Mouse (Mus musculus) ovary, postnatal 36 days (tissue): ENCODE measurements around the gene Stk4.
A peak's percentile ranks its signal among the peaks of the same experiment; 100 is the strongest.

Experiments used
- DNase-seq: peaks from one replicate; pipeline ENCODE4 v3.0.0; 2022; ENCODE audit warnings: low spot score, mixed read lengths

The Stk4 gene

DNA sequence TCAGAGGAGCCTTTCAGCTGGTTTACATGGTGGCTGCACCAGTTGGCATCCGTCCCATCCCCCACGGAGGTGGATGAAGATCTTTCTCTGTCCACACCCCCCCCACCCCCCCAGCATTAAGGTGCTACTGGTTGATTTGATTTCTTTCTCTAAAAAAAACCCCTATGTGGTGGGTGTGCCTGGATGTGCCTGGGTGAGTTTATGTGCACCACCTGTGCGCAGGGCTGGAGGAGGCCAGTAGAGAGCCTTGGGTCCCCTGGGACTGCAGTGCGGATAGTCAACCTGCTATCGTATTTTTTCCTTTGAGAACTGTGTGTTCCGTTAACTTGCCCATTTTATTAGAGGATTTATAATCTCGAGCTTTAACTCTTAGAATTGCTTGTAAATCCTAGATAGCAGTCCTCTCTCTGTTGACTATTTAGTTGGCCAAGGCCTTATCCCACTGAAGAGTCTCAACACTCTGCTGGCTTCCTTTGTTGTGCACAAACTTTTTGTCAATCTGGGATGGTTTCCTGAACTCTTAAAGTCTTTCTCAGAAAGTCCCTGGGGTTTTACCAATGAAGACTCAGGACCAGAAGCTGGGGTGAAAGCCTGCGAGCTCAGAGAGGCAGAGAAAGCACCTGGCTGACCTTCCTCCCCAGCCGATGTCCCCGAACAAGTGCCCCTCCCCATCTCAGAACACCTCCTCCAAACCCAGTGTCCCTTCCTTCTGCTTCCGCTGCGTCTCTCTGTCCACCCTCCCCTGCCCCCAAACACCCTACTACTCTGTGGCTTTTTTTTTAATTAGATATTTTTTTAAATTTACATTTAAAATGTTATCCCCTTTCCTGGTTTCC lies 58.7 kb downstream of the Stk4 start:
- no peak for DNase-seq

DNA sequence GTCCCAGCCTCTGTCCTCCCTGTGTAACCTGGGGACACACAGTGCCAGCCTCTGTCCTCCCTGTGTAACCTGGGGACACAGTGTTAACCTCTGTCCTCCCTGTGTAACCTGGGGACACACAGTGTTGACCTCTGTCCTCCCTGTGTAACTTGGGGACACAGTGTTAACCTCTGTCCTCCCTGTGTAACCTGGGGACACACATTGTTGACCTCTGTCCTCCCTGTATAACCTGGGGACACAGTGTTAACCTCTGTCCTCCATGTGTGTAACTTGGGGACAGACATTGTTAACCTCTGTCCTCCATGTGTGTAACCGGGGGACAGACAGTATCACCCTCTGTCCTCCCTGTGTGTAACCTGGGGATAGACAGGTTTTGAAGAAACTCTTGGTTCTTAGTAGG lies 61.5 kb downstream of the Stk4 start:
- DNase-seq: no peak

DNA sequence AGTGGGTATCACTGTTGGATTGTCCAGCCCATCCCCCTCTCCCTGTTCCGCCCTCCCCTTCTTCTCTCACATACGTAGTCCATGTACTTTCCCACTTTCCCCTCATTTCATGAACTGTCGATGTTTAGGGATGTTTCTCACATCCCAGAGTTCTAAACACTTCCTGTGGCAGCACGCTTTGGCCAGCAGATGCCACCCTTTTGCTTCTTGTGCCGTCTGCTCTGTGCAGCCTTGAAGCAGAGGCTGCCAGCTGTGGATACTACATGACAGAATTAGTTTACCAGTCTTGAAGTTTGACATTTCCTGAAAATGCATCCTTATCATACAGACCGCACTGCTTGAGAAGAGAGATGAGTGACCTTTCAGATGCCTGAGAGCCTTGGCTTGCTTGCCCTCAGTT lies 64.4 kb downstream of the Stk4 start:
- peak; percentile 33 for DNase-seq

DNA sequence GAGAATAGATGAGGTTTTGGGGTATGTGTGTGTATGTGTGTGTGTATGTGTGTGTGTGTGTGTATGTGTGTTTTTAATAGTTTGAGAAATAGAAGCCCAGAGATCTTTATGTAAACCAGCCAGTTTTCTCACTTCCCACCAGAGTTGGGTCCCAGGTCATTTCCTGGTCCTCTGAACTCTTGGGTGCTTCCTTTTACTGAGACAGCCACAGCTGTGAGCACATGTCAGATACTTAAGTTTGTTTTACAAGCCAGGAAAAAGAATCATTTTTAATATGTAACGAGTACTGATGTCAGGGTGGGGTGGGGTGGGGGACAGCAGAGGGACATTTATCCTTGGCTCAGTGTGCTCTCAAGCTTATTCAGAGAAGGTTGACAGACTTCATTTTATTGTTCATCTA lies 65.2 kb downstream of the Stk4 start:
- DNase-seq: no peak

DNA sequence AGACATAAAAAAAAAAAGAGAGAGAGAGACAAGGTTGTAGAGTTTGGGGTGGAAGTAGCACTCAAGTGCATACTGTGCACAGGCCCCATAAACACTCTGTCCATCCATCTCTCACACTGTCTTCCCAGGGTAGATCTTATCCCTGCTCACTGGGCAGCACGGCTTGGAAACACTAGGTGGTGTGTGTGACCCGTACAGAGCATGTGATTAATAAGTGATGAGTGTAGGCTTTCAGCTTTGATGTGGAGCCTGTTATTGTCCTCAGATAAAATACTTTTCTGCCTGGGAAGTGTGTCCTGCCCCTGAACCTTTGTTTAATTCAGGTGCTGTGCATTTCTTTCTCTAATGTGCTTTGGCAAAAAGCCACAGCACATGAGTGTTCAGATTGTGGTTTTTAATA lies 66.3 kb downstream of the Stk4 start:
- DNase-seq: no peak

DNA sequence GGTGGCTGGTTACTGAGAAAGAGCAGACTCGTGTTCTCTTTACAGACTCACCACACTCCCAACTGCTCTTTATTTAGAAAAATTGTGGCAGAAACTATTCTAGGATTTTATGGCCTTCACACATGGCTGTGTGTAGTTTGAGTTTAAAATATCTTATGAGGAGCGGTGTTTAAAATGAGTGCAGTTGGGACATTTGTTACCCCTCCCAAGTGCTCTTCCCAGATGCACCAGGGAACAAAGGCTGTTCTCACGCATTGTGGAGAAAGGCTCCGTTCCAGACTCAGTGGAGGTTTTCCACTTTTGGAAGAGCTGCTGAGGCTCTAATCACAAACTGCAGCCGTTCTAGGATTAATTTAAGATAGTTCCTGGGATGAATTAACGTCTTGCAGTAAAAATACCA lies 67.6 kb downstream of the Stk4 start:
- no peak for DNase-seq

DNA sequence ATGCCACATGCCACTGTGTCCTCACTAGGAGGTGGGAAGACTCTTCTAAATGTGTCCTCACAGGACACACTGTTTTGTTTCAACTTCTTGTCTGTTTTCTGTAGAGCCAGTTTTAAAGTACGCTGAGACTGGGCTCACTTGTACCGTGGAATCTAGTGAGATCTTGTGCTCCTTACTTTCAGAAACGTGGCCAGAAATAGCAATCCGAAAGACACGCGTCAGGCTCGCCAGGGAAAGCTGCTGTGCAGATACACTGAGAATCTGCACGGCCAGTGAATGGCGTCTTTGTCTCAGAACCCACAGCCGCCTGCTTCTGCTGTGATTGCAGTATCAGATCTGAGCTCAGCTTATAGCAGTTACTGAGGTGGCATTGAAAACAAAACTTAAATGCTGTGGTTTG lies 71.9 kb downstream of the Stk4 start:
- no peak for DNase-seq

DNA sequence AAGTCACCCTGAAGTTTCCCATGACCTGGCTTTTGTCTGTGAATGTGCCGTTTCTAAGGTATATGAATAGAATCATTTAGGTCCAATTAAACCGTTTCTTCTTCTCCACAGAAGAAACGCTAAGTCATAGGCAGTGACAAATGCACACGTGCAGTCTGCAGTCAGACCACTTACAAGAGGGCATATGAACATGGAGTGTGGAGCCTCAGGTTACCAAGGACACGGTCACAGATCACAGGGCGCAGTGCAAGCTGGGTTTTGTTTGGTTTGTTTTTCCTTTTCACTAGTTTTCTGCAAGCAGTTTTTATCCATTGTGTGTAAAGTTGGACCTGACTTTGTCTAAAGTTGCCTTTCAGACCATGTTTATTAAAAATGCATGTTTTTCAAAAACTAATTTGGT lies 73.9 kb downstream of the Stk4 start:
- DNase-seq: no peak

DNA sequence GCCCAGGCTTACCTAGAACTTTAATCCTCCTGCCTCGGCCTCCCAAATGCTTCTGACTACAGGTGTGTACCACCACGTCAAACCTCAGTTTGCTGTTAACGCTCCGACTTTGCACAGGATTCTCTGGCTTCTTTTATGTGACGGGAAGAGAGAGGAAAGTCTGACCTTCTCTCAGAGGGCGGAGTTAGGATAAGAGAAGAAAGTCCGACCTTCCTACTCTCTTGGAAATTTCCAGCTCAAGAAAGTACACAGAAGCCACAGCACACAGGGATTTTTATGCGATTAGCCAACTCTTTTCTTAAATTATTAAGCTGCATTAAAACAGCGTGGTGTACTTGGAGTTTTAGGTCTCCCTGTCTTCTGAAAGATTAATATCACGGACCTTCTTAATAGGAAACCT lies 74.4 kb downstream of the Stk4 start:
- no peak for DNase-seq

DNA sequence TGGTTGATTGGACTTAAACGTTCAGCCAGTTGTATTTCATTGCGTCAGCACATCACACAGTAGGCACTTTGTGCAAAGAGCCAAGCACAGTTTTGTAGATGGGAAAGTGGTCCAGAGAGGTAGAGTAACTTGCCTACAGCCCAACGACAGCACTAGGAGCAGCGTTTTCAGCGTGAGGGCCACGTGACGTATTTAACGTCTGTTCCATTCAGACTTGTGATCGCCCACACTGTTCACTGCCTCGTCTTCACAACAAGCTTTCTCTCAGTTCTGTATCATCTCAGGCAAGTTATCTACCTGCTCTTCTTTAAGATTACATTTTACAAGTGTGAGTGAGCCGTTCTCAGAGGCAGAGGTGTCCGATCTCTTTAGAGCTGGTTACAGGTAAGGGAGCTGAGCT lies 76.4 kb downstream of the Stk4 start:
- no peak for DNase-seq

DNA sequence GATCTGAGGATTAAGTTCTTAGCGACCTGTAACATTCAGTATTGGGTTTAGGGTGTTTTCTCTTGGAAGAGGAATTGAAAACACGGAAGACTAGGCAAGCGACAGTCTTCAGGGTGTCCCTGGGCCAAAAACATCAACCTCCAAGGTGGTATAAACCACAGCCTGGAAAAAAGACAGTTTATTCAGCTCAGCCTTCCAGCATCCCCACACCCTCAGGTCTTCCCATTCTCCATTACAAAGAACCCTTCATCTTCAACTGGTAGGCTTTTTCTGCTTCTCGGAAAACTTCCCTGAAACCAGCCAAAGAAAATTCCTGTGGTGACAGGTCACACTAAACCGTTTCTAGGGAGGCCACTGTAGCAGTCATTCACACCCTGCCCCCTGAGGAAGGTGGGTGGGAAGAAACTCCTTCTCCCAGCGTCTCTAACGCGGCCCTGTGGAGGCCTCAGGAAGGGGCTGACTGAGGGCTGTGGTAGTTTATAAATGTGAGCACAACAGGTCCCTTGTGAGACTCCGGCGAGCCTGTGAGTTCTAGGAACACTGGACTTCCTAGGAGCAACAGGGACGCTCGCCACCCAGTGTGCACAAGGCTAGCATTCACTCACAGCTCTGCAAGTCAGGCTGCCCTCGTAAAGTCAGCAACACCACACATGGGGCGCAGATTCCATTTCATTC lies 80.1 kb downstream of the Stk4 start:
- DNase-seq: no peak

DNA sequence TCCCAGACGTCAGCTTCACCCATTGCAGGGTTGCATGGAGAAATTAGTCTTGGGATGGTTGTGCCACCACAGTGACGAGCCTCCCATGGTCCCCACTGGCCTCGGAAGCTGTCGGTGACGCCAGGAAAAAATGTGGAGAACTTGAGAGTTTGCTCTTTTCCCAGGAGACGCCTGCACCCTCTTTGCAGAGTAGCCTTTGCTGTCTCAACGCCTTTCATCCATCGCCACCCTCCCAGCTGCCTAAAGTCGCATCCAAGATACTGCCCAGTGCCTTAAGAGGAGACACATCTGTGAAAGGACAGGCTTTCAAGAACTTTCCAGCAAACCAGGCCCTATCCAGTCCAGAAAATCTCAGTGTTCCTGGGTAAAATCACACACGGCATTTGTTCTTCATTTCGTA lies 82.2 kb downstream of the Stk4 start:
- DNase-seq: no peak

DNA sequence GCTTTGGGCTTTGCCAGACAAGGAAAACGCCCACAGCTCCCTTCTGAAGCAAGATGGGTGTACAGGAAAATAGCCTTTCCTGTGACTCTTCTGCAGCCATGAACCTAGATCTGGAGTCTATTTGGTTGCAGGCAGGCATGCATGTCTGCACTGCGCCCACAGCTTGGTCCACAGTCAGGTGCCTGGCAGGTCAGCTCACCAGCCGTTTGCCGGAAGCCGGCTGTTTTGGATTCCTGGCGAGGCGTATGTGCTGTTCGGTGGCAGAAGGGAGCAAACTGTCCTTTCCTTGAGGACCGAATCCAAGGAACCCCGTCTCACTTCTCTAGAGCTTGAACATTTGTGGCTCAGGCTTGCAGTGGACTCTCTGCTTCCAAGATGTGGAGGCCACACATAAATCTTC lies 83.9 kb downstream of the Stk4 start:
- DNase-seq: no peak

DNA sequence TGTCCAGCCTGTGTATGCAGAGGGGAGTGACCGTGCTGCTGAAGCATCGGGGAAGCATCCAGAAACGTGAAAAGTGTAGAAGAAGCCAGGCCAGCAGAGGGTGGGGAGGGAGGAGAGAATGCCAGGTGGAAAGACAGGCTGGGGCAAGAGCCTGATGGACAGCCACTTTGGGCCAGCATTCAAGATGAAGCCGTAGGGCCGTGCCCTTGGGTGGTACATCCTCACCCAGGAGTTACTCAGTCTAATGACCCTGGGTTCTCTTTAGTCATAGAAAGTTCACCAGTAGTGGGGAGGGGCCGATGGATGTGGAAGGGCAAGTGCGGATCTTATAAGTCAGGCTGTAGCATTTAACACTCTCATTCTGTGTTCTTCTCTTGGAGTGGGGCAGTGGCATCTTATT lies 86.0 kb downstream of the Stk4 start:
- DNase-seq: no peak

DNA sequence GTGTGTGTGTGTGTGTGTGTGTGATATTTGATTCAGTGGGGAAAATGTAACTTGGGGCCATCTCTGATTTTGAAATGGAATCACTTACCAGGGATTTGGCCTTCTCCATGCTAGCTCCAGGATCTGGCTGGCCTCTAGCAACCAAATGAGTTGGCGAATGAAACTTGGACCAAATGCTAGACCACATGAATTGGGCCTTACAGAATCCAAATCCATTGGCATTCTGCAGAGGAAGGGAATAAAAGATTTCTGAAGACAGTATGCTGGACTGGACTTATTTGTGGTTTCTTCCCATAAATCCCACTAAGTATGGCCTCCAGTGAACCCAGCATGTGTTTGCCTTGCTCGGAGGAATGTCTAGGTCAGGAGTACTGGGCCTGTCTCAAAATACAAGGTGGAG lies 88.7 kb downstream of the Stk4 start:
- DNase-seq: no peak

DNA sequence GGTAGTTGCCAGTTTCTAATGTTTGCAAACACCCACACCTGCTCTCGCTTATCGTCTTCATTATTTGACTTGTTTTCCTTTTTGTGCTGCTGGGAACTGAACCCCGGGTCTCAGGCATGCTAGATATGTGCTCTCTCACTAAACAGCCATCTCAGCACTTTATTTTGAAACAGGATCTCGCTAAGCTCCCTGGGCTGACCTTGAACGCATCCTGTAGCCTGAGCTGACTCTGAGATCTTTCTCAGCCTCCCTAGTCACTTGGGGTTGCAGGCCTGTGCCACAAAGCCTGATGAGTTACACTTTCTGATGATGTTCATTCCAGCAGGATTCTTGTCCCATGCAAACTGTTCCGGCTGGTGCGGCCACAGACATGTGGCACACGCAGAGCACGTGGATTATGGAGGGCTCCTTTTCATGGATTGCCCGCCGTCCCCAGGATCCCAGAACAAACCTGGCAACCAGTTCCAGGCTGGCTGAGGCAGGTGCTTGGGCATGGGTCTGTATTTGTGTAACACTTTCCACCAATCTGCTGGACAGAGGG lies 91.5 kb downstream of the Stk4 start:
- DNase-seq: no peak

DNA sequence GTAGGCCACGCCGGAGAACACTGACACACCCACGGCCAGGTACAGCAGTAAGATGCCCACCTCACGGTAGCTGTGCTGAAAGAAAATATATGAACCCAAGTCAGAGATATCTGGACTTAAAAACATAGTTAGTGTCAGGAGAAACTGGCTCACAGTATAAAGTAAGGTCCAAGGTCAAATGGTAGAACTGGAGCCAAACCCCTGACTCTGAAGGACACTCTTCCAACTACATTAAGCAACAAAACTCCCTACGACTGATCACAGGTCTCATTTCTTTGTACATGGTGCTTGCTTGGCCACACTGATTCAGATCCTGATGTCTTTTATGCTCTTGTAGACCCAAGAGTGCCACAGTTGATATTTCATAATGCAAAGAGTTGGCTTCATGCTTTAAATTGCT lies 94.8 kb downstream of the Stk4 start:
- DNase-seq: no peak

DNA sequence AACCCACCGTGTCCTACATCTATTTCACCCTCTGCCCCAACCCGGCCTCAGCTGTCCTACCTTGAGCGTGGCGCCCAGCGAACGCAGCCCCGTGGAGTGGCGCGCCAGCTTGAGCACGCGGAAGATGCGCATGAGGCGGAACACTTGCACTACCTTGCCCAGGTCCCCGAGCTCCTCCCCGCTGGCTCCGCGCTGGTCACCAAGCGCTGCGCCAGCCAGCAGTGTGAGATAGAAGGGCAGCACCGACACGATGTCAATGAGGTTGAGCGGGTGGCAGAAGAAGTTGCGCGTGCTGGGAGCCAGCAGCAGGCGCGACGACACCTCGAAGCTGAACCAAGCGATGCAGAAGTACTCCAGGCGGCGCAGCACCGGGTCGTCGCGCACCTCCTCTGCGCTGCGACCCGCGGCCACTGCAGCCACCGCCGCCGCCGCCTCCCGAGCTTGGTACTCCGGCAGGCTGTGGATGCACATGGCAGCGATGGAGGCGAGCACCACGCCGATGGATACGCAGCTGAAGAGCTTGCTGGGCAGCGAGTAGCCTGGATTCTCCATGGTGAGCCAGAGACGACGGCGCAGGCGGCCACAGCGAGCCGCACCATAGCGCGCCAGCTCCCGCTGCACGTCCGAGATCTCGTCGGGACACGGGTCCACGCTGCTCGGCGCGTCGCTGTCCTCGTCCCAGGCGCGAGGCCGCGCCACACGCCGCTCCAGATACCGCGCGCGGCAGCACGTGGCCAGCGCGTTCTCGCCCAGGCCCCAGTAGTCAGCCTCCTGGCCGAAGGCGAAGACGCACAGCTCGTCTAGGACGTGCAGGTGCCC lies 97.8 kb downstream of the Stk4 start:
- no peak for DNase-seq

DNA sequence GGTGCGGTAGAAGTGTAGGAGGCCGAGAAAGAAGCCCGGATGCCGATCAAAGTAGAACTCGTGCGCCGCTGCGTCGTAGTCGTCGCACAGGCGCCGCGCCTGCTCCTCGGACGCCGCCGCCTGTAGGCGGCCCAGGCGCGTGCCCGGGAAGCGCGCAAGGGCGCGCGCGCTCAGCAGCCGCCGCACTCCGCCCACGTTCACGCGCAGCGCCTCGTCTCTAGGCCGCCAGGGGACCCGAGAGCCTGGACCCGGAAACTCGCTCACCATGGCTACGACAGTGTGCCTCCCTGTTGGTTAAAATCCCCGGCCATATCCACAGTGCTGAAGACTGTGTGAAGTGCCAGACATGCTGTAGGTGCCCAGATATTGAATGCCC lies 98.4 kb downstream of the Stk4 start:
- DNase-seq: no peak

DNA sequence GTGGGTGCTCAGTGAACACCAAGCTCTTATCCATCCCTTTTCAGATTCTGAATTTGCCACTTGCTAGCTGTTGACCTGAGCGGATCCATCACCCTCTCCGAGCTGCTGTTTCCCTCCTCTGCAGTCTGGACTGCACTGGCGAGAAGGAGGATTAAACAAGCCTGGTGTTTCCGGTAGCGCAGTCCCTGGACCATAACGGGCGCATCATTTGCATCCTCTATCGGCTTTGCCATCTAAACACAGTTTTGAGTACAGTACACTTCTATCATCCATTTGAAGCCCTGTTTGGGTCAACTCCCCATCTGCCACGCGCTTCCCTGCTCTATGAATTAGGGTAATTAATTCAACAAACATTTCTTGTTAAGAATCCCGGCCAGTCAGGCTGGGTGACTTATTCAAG lies 100.2 kb downstream of the Stk4 start:
- no peak for DNase-seq

DNA sequence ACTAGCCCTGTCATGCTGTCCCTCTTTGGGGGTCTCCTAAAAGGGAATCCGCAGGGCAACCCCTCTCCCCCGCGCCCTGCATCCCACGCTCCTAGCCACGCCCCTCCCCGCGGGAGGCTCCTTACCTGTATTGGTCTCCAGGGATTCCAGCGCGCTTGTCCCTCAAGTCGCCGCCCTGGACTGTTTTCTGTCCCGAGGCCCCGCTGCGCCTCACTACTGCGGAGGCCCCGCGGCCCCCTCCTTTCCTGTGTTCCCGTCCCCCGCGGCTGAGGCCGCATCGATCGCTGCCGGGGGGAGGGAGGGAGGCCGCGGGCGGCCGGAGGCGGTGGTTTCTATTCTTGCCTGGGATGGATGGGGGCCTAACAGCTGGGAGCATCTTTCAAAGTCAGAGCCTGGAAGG lies 100.8 kb downstream of the Stk4 start, which contains the start of gene Kcns1:
Gene Kcns1, minus strand, starts transcription at position 212 of the 400 bp plus-strand sequence.
- no peak for DNase-seq

DNA sequence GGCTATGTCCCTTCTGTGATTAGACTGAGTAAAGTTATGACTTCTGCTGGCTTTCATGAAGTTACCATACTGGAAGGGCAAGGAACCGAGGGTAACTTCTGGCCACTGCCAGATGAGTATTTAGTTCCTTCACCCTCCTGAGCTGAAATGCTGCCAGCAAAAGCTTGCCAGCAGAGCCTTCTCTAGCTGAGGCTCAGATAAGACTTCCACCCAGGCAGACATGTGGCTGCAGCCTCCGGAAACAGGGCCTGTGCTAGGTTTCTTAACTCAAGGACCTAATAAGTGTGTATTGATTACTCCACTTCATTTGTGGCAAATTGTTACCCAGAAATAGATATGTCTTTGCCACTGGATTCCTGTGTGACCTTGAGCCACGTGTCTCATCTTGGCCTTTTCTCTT lies 103.3 kb downstream of the Stk4 start:
- no peak for DNase-seq
